Mouse (Mus musculus) cerebellum, adult 2 months (tissue): ENCODE measurements around the gene Olfr516.

Experiments used
- CTCF ChIP-seq: fragments of 200-500 bp; IDR thresholded peaks from 2 replicates; pipeline ENCODE4 v1.5.1; 2011; ENCODE audit warnings: low read depth, mild to moderate bottlenecking, control low read depth, low read length, moderate library complexity, borderline replicate concordance; ENCODE audit not compliant: insufficient read depth
- POLR2A ChIP-seq: fragments of 200-500 bp; IDR thresholded peaks from 2 replicates; pipeline ENCODE4 v1.6.1; 2011; ENCODE audit warnings: low read length, control low read depth, borderline replicate concordance; ENCODE audit not compliant: insufficient read depth

- TF ChIP-seq POLR2A (no peak), CTCF (no peak)
These were observed at the start of gene Olfr516 for GRCm38 (mm10) chr7:108850429-108850828.
